Mouse (Mus musculus) spleen, postnatal 10 days (tissue): ENCODE results near the gene Dnhd1.

Experiments used
- DNase-seq, 2 experiments: peaks; one replicate each; pipeline ENCODE4 v3.0.0; 2021 to 2022; ENCODE audit warnings: low spot score in 2 of 2

The Dnhd1 gene

DNA sequence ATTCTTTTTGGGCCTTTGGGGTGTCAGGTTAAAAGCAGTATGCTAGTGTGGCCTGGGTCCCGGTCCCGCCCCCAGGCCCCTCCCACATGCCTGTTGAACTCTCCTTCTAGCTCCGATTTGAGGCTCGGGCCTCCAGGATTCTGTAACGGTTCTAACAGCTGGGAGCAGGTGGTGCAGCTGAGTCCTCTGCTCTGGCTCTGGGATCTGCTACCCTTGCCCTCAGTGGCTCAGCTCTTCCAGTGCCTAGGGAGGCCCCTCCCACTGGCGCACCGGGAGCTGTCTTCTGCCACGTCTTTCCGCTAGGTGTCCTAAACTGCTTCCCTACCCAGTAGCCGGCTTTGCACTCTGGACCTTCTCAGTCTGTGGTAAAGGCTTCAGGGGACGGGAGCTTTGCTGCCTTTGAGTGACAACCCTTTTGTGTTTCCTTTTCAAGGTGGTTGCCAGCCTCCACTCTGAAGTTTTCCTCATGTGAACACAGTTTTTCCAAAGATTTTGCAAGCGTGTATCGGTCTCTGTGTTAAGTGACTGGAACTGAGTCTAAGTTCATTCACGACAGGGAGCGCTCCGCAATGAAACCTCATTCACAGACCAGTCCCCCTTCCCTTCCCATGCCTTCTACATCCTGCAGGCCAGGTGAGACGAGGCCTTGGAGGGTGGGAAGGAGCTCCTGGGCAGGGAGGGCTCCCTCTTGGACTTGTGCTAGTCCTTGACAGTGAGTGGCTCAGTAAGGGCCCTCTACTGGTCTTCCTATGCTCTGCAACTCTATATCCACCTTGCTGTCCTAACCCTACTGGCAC, at the start of gene Dnhd1:
Gene Dnhd1, plus strand, starts transcription at position 189 of the 797 bp plus-strand sequence.
- peak; percentile 41 to 67 for DNase-seq

DNA sequence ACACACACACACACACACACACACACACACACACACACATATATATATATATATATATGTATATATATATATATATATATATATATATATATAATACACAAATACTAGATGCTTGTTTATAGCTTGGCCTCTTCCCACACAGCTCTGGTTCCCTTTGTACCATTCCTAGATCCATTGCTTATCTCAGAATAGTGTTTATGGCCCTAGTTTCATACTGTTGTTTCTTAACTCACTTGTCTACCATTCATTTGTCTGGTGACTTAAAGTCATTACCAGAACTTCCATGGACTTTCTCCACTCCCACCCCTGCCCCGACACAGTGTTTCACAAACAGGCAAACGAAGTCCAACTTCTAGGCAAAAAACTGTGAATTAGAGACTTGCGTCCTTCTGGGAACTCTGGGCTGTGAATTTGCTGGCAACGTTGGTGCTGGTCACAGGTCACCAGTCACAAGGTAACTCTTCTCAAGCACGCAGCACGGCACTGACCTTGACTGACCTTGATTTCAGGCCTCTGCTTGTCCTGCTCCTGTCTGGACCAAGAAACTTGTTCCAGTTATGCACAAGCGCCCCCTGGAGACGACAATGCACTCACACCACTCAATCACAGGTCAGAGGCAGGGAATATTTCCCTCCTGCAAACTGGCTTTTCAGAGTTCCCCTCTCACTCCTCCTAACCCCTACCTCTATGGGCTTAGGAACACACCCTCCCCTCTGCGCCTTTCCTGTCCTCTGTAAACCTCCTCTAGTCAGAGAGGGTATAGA, 47.6 kb upstream of the Dnhd1 start:
- DNase-seq = peak; percentile 23 to 72

DNA sequence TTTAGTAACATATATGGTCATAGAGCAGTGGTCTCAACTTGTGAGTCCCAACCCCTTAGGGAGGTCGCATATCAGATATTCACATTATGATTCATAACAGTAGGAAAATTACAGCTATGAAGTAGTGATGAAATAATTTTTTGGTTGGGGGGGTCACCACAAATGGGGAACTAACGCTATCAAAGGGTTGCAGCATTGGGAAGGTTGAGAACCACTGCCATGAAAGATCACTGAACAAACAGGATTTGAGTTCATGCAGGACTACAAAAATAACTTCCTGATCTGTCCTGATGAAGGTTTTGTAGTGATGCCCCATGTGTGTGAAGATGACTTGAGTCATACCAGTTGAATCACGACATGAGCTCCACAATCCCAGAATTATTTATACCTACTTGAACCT, 42.2 kb upstream of the Dnhd1 start:
- no peak for DNase-seq

DNA sequence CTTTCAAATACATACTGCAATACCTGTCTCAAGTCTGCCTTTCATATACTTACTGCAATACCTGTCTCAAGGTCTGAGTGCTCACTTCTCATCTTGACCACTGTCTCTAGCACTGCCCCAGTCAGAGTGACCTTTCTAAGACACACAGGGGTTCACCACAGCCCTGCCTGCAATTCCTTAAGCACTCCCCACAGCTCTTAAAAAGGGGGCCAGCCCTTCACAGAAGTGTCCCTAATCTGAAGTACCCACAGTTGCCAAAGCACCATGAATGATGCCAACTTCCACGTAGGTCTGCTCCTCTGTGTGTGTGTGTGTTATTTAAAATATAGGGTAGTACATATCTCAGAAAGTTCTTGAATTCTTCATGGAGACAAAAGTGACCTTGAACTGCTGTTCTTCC, 38.9 kb upstream of the Dnhd1 start:
- DNase-seq = no peak

DNA sequence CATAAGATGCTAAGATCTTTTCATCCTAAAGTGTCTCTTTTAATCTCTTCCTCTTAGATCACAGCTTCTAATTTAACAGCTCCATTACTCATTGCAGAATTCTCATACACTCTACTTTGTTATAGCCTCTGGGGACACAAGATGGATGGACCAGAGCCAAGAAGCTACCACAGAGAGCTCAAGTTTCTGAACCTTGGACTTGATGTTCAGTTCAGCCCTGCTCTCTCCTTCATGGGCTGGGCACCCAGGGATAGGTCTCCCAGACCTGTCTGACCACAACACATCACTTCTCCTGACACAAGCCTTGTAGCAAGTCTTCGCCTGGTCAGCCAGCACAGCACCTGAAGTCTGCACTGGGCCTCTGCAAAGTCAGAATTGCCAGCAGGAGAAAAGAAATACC, 36.2 kb upstream of the Dnhd1 start:
- no peak for DNase-seq

DNA sequence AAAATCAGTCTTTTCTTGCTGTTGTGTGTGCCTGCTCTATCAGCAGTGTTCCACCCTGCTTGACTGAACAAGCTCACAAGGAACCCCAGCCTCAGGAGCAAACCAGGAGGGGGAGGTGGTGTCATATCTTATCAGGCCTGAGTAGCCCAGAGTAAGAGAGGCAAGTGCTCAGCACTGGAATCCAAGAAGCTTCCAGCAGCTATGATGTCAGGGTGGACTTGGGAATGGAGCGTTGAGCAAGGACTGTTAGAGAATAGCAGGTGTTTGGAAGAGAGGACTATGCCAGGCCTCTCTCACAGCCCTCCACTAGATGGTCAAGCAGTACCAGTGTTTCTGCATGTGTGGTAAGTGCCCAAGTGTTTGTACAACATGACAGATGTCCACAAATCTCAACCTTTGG, 34.9 kb upstream of the Dnhd1 start:
- no peak for DNase-seq

DNA sequence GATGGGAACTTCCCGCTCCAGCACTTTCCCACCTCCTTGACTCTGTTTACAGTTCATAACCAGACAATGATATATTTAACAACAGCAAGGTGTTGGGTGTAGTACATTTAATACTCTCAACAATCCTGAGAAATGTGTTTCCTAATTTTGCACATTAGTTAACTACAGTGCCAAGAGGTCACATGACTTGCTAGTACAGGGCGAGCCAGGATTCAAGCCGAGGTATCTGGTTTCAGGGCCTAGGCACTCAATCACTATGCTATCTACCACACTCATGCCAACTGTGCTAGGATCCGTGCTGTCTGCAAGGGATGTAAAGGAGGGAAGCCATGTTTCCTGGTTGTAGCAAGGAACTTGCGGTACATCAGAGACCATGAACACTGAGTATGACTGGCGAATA, 34.1 kb upstream of the Dnhd1 start:
- no peak for DNase-seq

DNA sequence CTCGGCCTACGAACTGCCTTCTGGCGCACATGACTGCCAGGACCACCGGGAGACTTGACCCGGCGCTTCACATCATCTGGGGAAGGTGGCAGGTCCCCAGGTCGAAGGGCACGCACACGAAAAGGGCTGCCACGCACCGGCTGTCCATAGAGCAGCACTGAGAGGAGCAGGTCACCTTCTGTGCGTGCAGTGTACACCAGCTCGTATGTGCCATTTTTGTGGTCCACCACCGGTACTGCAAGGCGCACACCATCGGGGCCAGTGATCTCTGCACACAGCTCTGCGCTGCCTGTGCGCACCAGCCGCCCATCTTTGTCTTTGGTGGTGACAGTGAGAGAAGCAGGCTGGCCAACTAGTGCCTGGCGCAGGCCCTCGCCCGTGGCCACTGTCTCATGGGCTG, 32.8 kb upstream of the Dnhd1 start:
- DNase-seq = no peak

DNA sequence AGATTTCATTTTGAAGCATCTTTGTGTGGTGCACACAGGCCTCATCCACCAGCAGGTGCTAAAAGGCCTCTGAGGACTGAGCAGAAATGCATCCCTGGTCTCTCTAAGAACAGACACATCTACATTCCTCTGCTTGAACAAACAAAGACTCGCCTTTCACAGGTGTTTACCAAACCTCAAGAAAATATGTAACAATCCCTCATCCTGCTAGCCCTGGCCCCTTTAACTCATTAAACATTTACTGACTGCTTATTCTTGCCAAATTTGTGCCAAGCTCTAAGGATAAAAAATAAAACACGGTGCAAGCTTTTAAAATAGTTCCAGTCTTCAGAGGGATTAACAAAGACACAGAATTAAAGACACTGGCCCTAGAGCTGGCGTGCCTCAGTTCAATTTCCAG, 30.9 kb upstream of the Dnhd1 start:
- no peak for DNase-seq

DNA sequence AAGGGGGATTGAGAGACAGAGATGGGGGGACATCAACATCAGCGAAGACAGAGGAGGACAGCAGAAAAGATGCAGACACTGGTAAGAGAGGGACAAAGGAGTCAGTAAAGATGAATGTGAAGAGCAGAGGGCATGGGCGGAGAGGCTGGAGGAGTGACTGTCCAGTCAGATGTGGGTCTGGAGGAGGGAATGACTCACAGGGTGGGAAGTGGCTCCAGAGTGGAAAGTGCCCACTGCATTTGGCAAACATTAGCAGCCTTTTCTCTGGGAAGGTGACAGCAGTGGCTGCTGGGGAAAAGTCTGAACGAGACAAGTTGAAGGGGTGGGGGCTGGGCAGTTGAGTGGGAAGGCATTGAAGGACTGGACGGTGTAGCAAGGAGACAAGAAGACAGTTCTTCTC, 29.6 kb upstream of the Dnhd1 start:
- DNase-seq = no peak

DNA sequence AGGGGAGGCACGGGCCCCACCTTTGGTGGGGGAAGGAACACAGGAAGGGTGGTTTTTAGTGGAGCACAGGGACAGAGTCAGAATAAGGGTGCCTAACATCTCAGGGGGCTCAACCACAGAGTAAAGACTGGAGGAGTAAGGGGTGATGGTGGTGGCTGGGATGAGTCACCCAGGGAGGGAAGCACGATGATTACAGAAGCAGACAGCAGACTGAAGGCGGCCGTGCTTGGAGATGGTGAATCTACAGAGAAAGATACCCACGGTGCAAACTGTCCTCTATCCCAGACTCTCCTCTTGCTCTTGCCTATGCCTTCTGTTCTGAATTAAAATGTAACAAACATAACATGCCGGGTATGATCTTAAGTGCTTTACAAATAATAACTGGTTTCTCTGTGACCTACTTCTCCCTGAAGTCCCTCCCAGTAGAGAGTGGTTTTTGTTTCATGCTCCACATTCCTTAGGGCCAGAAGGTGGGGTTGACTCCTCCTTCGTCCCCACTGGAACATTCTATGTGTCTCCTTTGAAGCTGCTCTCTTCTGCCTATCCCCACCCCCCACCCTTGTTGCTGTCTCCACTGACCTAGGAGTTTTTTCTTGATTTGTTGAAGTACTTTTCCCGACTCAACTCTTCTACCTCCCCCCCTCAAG, 28.9 kb upstream of the Dnhd1 start:
- DNase-seq = no peak

DNA sequence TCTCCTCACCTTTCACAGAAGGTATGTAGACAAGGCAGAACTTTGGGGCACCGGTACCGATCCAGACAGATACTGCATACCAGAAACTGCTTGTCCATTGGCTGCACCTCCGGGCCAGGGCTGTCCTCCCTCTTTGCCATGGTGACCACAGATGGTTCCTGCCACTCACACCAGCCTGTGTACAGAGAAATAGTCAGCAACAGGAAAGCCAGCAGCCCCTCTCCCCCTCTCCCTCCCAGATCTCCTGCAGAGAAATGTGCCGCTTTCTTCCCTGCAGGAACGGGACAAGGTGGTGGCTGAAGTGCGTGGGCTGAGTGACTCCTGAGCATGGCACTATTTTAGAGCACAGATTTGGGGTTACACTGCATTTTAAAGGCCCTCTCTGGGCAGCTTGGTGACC, 25.2 kb upstream of the Dnhd1 start:
- no peak for DNase-seq

DNA sequence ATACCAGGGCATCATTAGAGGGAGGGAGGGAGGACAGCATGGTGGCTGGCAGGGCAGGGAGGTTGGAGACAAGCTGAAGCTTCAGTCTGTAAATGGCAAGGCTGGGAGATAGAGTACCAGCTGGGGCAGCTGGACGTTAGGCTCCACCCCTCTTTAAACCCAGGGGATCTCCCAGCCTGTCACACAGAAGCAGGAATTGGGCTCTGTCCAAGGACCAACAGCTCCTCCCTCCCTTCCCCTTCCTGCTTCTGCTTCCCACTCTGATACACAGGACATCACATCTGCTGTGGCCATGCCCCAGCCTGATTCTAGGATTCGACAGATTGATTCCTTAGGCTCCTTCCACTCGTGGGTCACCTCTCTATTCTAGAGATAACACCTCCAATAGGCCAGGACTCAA, 22.0 kb upstream of the Dnhd1 start:
- DNase-seq = no peak

DNA sequence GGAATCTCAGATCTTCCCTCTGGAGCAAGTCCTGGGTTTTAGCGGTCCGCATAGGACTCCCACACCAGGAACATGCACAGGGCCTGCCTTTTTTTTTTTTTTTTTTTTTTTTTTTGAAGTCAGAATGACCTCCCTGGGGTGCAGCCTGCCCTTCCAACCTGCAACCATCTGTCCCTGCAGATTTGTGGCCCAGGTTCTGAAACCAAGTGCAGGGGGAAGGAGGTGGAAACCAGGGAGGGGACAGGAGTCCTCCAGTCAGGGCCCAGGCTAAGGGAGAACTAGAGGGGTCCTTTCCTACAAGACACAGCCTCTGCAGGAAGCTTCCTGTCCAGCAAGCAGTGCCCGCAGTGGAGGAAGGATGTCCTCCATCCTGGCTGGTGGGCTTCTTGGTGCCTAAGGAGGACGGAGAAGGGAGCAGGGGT, 18.1 kb upstream of the Dnhd1 start:
- DNase-seq = no peak

DNA sequence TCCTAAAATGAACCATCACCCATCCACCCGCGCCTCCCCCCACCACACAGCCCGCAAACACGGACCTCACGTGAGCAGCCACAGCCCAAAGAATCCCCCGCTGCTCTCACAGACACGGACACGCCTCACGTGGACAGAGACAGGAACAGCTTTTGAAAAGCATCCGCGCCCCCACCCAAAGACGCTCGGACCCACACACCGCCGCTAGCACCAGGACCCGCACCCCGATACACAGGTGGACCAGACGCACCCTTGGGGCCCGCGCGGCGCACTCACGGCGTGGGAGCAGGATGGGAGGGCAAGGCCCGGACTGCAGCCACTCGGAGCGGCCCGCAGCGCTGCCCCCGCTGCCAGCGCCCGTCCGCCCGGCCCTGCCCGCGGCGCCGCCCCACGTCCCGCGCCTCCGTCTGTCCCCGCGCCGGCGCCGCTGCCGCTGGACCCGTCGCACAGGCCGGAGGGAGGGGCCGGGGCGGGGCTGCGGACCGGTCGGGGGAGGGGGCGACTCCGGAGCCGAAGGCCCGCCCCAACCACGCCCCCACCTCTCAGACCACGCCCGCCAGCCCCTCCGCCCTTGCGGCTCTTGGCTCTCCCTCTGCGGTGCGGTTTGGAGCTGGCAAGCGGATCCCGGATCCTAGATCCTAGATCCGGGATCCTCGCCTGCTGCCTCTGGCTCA, 17.4 kb upstream of the Dnhd1 start, which contains the start of gene Trim3:
Gene Trim3, minus strand, starts transcription at position 445 of the 674 bp plus-strand sequence.
- DNase-seq = peak; percentile 72 to 84

DNA sequence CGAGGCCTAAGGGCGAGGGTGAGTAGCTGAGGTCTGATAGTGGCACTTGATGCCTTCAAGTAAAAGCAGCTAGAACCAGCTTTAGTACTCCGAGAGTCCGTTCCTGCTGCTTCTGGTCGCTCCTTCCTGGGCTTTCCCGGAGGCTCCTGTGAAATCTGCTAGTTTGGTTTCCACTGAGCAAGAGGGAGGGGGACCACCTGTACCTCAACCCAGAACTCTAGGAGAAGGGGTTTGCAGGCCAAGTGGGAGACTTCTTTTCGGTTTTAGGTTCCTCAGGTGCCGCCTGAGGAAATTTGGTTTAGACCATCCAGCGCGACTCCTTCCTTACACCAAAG, 16.9 kb upstream of the Dnhd1 start:
- no peak for DNase-seq

DNA sequence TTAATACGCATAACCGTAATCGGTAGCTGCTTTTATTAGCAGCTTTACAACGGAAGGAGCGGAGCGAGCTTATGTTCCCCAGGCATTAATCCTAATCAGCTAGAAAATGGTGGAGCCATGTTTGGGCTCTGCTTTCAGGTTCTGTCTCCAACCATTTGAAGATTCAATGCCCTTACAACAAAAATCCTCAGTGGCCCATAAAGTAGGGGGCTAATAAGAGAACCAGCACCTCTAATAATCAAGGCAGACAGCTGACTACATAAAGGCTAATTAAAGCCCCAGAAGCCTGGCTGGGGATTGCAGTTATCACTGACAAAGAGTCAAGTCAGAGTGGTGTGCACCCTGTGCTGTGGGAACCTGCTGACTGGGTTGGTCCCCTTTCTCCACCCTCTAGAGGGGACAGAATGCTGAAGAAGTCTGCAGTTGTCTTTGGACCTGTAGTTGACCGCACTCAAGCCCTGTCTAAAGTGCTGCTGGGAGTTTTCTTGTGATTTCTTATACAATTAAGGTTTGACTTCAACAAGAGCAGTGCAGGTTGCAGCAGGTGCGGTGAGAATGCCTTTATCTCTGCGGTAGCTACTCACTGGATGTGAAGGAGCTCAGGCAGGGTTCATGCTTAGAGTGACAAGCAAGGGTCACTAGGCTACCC, 16.2 kb upstream of the Dnhd1 start:
- DNase-seq = no peak

DNA sequence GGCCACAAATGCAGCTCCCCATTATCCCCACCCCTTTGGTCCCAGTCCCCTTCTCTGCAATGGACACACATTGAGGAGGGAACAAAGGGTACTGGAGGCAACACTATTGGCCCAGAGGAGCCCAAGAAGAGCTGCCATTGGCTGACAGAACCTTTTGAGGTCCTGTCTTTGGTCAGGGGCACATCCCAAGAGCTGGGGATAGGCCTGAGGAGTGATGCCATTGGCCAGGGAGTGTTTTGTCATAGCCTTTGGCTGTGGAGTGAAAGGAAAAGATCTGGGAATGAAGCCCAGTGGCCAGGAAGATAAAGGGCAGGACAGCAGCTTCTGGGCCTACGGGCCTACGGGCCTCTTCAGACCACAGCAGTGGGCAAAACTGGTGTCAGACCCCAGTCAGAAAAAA, 14.9 kb upstream of the Dnhd1 start:
- DNase-seq = no peak

DNA sequence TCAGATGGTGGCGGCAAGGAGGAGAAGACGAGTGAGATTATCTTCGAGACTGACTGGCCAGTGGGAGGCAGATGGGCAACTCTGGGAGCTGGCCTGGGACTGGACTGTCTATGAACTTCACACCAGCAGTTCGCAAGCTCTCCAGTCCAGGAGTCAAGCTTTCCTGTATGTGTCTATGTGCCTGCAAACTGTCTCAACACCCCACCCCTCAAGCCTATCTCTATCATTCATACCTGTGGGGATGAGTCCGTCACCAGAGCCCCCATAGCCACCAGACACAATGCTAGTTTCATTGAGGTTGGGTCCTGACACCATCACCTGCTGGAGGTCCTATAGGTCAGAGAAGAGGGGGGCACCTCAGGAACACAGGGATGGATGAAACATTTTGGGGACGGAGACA, 11.9 kb upstream of the Dnhd1 start:
- no peak for DNase-seq

DNA sequence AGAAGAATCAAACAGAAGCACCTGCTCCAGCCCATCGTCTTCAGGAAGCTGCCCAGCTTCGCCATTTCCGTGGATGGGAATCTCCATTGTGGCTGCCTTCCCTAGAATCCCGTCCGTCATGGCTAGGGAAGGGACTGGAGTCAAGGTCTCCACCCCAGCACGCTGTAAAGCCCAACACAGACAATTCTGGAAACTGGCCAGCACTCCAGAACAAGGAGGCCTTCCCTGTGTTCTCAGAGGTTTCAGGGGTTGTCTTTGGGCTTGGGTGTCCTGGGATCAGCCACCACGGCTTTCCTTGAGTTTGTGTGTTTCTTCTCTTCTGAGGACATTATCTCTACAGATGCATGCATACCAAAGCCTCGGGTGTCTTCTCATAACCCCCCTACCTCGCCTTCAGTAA, 11.3 kb upstream of the Dnhd1 start:
- no peak for DNase-seq

DNA sequence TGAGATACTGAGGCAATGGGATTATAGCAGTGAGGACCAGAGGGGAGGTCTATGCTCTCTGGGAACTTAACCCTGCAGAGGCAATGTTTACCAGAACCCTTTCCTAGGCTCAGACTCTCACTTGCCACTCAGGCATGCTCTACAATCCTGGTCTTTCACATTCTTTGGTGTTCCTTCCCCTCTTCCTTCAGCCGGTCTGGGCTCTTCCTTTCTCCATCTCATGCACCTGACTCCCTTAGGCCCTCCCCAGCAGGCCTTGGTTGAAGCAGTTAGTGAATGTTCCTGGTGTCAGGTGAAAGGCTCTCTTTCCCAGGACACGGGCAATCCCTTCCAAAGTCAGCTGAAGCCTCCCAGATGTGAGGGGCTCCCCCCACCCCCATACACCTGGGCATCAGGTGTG, 10.9 kb upstream of the Dnhd1 start, which contains the start of gene Timm10b:
Gene Timm10b, plus strand, starts transcription at position 301 of the 400 bp plus-strand sequence.
- DNase-seq = no peak
